Mouse (Mus musculus) spleen, adult 2 months (tissue): ENCODE results near the gene Plpp3. TPM values are rescaled to one million over a fixed set of nuclear protein-coding genes. Genes with fewer than 3 reads are reported as not detected.

Source experiments
- DNase-seq, 2 experiments: peaks; one replicate each; pipeline versions ENCODE4 v3.0.0 to v3.0.0-alpha.2; 2012 to 2021; ENCODE audit warnings: low spot score in 2 of 2, low read depth in 1 of 2
- H3K27ac ChIP-seq: fragments of 200-500 bp; 2 replicates; pipeline ENCODE4 v1.5.1; 2012; ENCODE audit warnings: low read length, inconsistent platforms; ENCODE audit not compliant: insufficient read depth
- H3K27me3 ChIP-seq: fragments of 200-500 bp; 2 replicates; pipeline ENCODE4 v1.6.1; 2012; ENCODE audit warnings: mild to moderate bottlenecking, moderate library complexity, low read length, inconsistent platforms; ENCODE audit not compliant: control insufficient read depth, insufficient read depth
- H3K36me3 ChIP-seq: fragments of 200-500 bp; 2 replicates; pipeline ENCODE4 v1.6.1; 2012; ENCODE audit warnings: mild to moderate bottlenecking, low read length, inconsistent platforms; ENCODE audit not compliant: control insufficient read depth, insufficient read depth
- H3K4me1 ChIP-seq: fragments of 200-500 bp; 2 replicates; pipeline ENCODE4 v1.6.1; 2011; ENCODE audit warnings: inconsistent platforms; ENCODE audit not compliant: control insufficient read depth, insufficient read depth, insufficient read length
- H3K4me3 ChIP-seq: fragments of 200-500 bp; 2 replicates; pipeline ENCODE4 v1.5.1; 2011; ENCODE audit warnings: mild to moderate bottlenecking, inconsistent platforms; ENCODE audit not compliant: insufficient read depth, insufficient read length; ENCODE audit errors: extremely low read depth
- CTCF ChIP-seq: fragments of 200-500 bp; IDR thresholded peaks from 2 replicates; pipeline ENCODE4 v1.5.1; 2011; ENCODE audit warnings: mild to moderate bottlenecking, inconsistent platforms; ENCODE audit not compliant: insufficient read depth, insufficient read length, insufficient replicate concordance; ENCODE audit errors: extremely low read depth
- POLR2A ChIP-seq: fragments of 200-500 bp; IDR thresholded peaks from 2 replicates; pipeline ENCODE4 v1.6.1; 2011; ENCODE audit warnings: low read depth, low read length, inconsistent platforms
- WGBS: fragments of 180-500 bp; shearing (Covaris S2); methylation state at CpG from one replicate; pipeline ENCODE4 v1.1.7; 2018; 5-methylcytosine and 5-hydroxymethylcytosine counted together
- polyA plus RNA-seq: library from polyadenylated mRNA; depleted of rRNA; stranded (reverse); fragments of >200 nt; gene quantifications from 2 replicates; pipeline ENCODE4 v1.2.3, GENCODE M21; 2012

The Plpp3 gene
- polyA plus RNA-seq, 1 experiment = 24.8 TPM

- Histone ChIP-seq H3K27me3 (no peaks in the 10 kb centered on the region), H3K4me3 (no peak overlapping the region), H3K36me3 (no peaks in the 10 kb centered on the region), H3K27ac (no peak overlapping the region), H3K4me1 (peaks cover 3% of the 10 kb centered on the region; the same call in 1 of the 2 replicates)
- no peak for DNase-seq
- TF ChIP-seq POLR2A (no peak), CTCF (no peak)
- WGBS = 43% methylated on average over 7 of the region's 7 CpGs
Observed at GRCm38 (mm10) chr4:105169093-105169571, 12.0 kb downstream of the Plpp3 start.

DNA sequence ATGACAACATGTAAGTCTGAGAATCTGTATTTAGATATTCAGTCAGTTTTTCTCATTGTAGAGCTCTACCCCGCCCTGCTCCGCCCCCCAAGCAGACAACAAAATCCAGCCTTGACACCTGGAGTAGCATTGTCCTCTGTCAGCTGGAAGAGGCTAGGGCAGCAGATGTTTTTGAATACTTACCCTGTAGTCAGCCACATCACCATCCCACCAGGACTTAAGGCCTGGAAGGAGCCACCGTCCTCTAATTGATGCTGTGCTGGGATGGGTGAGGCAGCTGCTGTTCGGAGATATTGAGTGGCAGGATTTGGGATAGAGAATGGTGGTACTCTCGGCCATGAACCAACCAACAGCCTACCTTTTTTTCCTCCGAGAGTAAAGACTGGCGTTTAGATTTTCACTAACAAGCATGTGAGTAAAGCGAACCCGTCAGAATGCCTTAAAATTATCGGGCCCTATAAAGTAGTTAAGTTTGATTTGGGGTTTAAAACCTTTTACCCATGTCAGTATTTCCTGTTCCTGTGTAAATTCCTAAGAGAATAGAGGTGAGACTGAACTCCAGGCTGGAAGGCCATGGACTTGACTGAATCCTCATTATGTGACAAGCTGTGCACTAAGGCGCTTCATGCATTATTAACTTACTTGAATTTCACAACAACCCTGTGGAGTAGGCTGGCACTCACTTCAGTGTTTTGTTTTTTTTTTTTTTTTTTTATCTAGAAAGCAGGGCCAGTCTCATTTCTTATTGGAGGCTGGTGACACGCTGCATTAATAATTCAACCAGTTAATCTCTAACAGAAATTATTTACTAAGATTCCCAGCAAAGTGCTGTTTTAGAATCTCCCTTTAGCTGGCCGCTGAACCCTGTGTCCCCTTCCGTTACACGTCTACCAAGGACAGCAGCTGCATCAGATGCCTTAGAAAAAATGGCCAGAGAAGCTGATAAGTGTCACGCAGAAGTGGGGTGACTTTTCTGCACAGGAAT, 13.0 kb downstream of the Plpp3 start:
- H3K27me3 ChIP-seq = no peaks in the 10 kb centered on the region
- no peak overlapping the region for H3K27ac ChIP-seq
- H3K4me3 ChIP-seq = no peak overlapping the region
- TF ChIP-seq CTCF (no peak), POLR2A (no peak)
- no peaks in the 10 kb centered on the region for H3K36me3 ChIP-seq
- WGBS = 91% methylated on average over 16 of the region's 16 CpGs
- no peak for DNase-seq
- H3K4me1 ChIP-seq = peaks cover 3% of the 10 kb centered on the region; the same call in 1 of the 2 replicates

DNA sequence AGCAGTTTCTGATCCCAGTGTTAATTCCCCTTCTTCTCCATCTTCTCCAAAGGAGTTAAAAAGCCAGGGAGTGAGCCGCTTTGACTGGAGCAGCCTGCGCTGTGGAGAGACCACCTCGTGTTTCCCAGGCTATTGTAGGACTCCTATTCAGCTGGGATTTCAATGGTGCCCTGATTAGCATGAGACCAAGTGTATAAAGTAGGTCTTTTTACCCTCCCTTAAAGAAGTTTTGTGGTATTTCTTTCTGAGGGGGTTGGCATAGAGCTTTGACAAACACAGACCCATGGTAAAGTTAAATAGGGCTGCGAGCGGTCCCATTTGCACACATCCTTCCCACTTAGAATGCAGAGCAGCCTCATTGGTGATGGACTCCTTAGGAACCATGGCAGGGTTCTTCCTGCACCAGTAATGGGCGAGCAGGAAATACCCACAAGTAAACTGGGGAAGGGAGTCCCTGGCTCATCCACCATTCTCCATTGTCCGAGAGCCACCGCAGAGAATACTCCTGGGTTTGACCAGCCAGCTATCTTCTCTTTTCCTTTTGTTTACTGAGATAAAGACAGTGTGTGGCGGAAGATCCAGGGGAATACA, 13.8 kb downstream of the Plpp3 start:
- WGBS = 86% methylated on average over 9 of the region's 9 CpGs
- Histone ChIP-seq H3K4me3 (no peak overlapping the region), H3K27ac (no peak overlapping the region), H3K36me3 (no peaks in the 10 kb centered on the region), H3K4me1 (peaks cover 3% of the 10 kb centered on the region; the same call in 1 of the 2 replicates), H3K27me3 (no peaks in the 10 kb centered on the region)
- no peak for TF ChIP-seq POLR2A
- no peak for TF ChIP-seq CTCF
- no peak for DNase-seq

- 72% methylated on average over 3 of the region's 3 CpGs for WGBS
- H3K27ac ChIP-seq = no peak overlapping the region
- H3K4me3 ChIP-seq = no peak overlapping the region
- no peaks in the 10 kb centered on the region for H3K36me3 ChIP-seq
- H3K27me3 ChIP-seq = no peaks in the 10 kb centered on the region
- TF ChIP-seq CTCF (no peak), POLR2A (no peak)
- DNase-seq = no peak
- peaks cover 3% of the 10 kb centered on the region; the same call in 1 of the 2 replicates for H3K4me1 ChIP-seq
Observed at GRCm38 (mm10) chr4:105171432-105171831, 14.3 kb downstream of the Plpp3 start.

- no peak for DNase-seq
- Histone ChIP-seq H3K27me3 (no peaks in the 10 kb centered on the region), H3K36me3 (no peaks in the 10 kb centered on the region), H3K4me3 (no peak overlapping the region), H3K27ac (no peak overlapping the region), H3K4me1 (no peaks in the 10 kb centered on the region)
- TF ChIP-seq POLR2A (no peak), CTCF (no peak)
- WGBS = 93% methylated on average over 4 of the region's 4 CpGs
Observed at GRCm38 (mm10) chr4:105174778-105175177, 17.6 kb downstream of the Plpp3 start.

- TF ChIP-seq CTCF (no peak), POLR2A (no peak)
- Histone ChIP-seq H3K4me3 (no peak overlapping the region), H3K36me3 (no peaks in the 10 kb centered on the region), H3K27me3 (no peaks in the 10 kb centered on the region), H3K4me1 (no peaks in the 10 kb centered on the region), H3K27ac (no peak overlapping the region)
- 89% methylated on average over 16 of the region's 16 CpGs for WGBS
- no peak for DNase-seq
Observed at GRCm38 (mm10) chr4:105175255-105176035, 18.3 kb downstream of the Plpp3 start.
